Mouse (Mus musculus) R1 (cell line): Measurements from ENCODE around the gene Olfr291.

Experiments used
- DNase-seq: peaks from one replicate; pipeline ENCODE4 v3.0.0-alpha.2; 2018; ENCODE audit warnings: low read depth, low spot score

Olfr291 gene

GRCm38 (mm10) chr7:84853253-84853652, at the start of gene Olfr291:
TSS of gene Olfr291 (plus strand) at chr7:84853553.
- no peak for DNase-seq

- DNase-seq = peak; percentile 27
Measured at GRCm38 (mm10) chr7:84805224-84805623, 48.1 kb upstream of the Olfr291 start.

- no peak for DNase-seq
Measured at GRCm38 (mm10) chr7:84806159-84806558, 47.2 kb upstream of the Olfr291 start.

- peak; percentile 56 for DNase-seq
Measured at GRCm38 (mm10) chr7:84884530-84884929, 31.2 kb downstream of the Olfr291 start.
